Mouse (Mus musculus): ENCODE results near the gene Fanci. TPM values are rescaled to one million over a fixed set of nuclear protein-coding genes. Genes with fewer than 3 reads are reported as not detected.

The Fanci gene
- polyA plus RNA-seq, 2 experiments from 2014 or later = 4.4 to 7.9 TPM

GRCm38 (mm10) chr7:79464776-79465420 lies 73.2 kb downstream of the Fanci start:
- ATAC-seq = no peak

GRCm38 (mm10) chr7:79465461-79466044 lies 73.8 kb downstream of the Fanci start:
- ATAC-seq = peak; percentile 18

GRCm38 (mm10) chr7:79466053-79466901 lies 74.5 kb downstream of the Fanci start, which contains the start of gene Polg:
Gene Polg (minus strand): TSS chr7:79466362.
- ATAC-seq = peak; percentile 92

DNA sequence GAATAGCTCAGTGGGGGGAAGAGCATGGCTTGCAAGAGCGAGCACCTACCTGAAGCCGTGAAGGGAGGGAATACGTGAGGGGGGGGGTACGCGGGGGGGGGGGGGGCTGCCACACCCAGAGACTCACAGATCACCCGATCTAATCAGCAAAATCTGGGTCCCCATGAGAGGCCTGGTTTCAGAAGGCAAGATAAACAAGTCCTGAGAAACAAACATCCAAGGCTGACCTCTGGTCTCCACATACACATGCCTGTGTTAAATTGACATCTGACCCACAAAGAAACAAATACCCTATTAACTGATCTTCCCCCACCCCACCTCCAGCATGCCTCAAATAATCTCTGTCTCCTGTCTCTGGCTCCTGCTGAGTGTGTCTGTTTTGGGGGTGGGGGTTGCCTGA lies 76.2 kb downstream of the Fanci start:
- ATAC-seq = no peak

DNA sequence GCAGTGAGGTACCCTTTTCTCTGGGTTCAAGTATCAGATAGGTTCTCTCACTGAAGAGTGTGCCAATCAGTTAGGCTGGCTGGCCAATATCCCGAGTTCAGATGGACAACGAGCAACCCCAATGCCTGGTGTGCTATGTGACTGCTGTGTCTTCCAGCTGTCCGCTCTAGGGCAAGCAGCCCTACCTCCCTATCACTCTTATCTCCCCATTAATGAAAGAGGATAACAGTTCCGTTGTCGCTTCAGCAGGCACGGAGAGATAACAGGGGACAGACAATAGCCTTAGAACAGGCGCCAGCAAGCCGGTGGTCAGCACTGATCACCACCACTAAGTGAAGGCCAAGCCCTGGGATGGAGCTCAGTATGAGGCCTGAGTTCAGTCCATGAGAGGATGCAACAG lies 77.3 kb downstream of the Fanci start:
- ATAC-seq = no peak

DNA sequence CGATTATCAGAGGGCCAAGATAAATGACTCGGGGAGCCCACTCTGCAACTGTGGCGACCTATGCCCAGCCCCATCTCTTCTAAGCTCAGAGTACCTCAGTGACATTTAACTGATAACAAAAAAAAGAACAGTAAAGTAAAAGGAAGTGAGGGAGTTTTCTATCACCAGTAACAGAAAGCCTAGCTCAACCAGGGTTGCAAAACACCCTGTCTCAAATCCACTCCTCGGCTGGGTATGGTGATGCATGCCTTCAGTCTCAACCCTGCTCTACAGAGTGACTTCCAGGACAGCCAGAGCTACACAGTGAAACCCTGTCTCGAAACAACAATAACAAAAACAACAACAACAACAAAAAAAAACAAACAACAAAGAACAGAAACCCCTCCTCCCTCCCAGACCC lies 78.0 kb downstream of the Fanci start:
- no peak for ATAC-seq

- no peak for ATAC-seq
Measured at GRCm38 (mm10) chr7:79470718-79471117, 79.0 kb downstream of the Fanci start.

DNA sequence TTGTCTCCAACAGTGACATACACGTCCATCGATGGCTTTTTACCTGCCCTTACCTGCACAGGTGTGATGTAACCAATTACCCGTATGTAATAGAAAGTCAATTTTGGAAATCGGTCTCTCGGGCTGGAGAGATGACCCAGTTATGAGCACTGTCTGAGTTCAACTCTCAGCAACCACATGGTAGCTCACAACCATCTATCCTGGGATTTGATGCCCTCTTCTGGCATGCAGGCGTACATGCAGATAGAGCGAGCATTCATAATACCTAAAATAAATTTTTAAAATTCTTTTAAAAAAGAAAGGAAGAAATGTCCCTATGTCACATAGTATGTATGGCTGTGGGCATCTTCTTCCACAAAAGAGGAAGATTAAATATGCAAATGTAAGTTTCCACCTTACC lies 79.7 kb downstream of the Fanci start:
- no peak for ATAC-seq

- no peak for ATAC-seq
Measured at GRCm38 (mm10) chr7:79472792-79473191, 81.1 kb downstream of the Fanci start.

DNA sequence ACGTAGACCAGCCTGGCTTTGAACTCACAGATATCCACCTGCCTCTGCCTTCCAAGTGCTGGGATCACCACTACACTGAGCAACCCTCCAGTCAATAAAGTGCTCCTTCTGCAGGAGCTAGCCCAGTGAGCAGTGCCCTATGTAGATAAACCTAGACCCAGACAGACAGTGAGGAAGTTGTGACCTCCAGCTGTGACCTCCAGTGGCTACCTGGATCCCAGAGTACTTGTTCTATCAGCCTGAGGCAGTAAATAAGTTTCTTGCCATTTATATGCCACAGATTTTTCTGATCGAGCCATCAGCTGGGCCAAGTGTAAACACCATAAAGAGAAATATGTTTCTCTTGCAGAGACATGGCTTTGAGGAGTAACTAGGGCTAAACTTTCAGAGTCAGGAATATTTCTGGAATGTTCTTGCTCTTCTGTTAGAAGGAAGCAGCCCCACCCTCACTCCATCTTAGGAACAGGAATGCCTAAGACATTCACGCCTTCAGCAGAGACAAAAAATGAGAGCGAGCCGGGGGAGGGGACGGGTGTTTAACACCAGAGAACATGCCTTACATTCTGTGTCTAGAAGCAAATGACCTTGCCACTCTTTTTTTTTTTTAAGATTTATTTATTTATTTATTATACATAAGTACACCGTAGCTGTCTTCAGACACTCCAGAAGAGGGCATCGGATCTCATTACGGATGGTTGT lies 81.9 kb downstream of the Fanci start:
- ATAC-seq = no peak

- no peak for ATAC-seq
Measured at GRCm38 (mm10) chr7:79474831-79475399, 83.2 kb downstream of the Fanci start.

GRCm38 (mm10) chr7:79486528-79486927 lies 94.8 kb downstream of the Fanci start:
- ATAC-seq = no peak

DNA sequence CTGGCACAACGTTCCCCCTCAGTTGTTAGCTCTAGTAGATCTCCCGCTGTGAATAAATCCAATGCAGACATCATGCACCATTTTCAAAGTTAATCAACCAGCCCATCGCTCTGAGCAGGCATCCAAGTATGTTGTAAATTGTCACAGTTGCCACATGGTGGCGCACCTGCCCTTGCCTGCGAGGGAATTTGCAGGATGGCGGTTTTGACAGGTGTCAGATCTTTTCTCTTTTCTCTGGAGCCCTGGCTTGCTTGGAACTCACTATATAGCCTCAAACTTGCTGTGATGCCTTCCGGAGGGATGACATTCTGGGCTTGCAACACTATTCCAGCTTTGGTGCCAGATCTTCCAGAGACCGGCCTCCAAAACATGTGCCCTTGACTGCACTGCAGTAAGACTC lies 102.2 kb downstream of the Fanci start:
- ATAC-seq = no peak

DNA sequence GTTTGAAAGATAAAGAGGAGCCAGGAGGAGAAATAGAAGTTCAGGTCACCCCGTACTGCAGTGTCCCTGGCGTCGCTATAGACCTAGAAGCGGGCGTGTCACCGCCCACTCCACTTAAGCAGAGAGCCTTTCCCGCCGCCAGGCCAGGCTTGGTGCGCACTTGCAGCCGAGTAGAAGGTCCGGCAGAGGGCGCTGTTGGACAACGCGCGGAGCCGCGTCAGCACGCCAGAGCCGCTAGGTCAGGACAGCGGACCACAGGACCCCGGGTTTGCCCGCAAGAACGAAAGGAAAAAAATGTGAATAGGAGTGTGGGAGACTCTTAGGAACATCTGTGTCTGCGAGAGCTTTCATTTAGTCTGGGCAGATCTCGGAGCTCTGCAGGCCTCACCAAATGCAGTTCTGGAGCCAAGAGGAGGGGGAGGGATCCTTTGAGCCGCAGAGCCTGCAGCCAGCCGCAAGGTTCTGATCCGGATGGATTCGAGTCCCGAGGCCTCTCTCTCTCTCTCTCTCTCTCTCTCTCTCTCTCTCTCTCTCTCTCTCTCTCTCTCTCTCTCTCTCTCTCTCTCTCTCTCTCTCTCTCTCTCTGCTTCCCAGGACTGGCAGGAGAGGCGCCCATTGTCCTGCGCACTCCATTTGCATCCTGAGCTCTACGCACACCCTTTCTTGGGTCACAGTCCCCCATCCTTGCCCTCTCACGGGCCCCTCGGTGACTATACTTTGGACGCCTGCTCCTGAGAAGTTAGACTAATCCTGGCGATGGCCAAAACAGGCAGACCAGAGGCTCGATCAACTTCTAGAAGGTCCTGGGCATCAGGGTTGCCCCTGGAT lies 104.5 kb downstream of the Fanci start:
- ATAC-seq = peak; percentile 96

DNA sequence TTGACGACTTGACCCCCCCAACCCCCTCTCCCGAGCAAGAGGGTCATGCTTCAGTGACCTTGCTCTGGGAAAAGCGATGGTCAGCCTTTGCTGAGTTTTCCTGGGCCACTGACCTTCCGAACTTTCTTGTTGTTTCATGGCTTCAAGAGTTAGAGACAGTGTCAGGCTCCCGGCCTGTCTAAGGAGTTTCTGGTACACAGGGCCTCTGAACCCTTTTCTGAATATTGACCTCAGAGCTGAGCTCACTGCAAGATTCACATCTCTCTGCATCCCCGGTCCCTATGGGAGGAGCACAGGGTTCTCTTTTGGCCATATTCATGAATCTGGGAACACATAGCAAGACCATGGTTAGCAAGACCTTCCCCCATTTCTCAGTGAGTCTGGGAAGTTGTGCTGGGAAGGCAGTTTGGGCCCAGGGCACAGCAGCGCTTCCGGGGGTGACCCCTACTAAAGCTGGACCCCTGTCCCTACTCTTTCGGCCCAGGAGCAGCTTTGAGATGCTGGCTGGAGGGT lies 105.1 kb downstream of the Fanci start:
- no peak for ATAC-seq

GRCm38 (mm10) chr7:79497701-79498115 lies 106.0 kb downstream of the Fanci start:
- no peak for ATAC-seq

DNA sequence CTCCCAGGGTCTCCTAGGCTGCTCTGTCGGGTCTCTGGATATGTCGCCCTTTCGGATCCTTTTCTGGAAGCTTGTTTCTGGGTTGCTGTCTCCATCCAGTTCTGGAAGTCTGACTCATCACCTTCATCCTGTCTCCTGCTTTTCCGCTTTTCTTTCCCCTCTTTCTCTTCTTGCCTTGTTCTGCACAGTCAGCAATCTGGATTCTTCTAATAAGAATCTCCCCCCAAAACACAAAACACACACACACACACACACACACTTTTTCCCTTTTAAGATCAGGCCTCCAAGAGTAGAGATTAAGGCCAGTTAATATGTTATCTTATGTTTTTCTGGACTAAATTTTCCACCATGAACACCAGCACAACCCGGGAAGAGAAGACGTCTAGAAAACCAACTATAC lies 106.6 kb downstream of the Fanci start:
- no peak for ATAC-seq

- ATAC-seq = no peak
Measured at GRCm38 (mm10) chr7:79498965-79499595, 107.4 kb downstream of the Fanci start.

Measured in CD4-positive, CD25-positive, alpha-beta regulatory T cell, adult 4 months (primary cell).